9 mouse cellular contexts compared by ENCODE assay signal in genomic region chr15:27496596-27497299, GRCm38 (mm10). TPM values are rescaled to one million over a fixed set of nuclear protein-coding genes. Genes with fewer than 3 reads are reported as not detected.
A peak's percentile ranks its signal among the peaks of the same experiment; 100 is the strongest.
DNase-seq lines count a peak whose midpoint lies in the region; ATAC-seq and TF ChIP-seq lines count a peak whose summit lies in the region.
"Had no signal": no experiment of that assay in that cellular context is flagged by ENCODE, and none has a peak within 500 bp of the region (broad histone marks: within the 10 kb centered on the region; RNA-seq: fewer than 3 reads in every experiment).

No protein-coding gene starts in this region.

- intact Hi-C loops in left cerebral cortex, adult 2 months (cut with DNase I), result no loop called here
- intact Hi-C loops in left cerebral cortex, postnatal 14 days (cut with DNase I), result no loop called here

- 39% methylated on average over 11 of the region's 11 CpGs for WGBS in liver, embryonic 11.5 days

- H3K27me3 ChIP-seq in erythroblast, embryonic 14.5 days (ENCODE audit: control insufficient read depth), result no peaks in the 10 kb centered on the region; the same call in 1 of the 2 replicates
- H3K27me3 ChIP-seq in liver, embryonic 11.5 days (replicated peaks; ENCODE audit: control insufficient read depth, insufficient read depth, low read length), result no peaks in the 10 kb centered on the region
- H3K27me3 ChIP-seq: heart, embryonic 15.5 days; limb, embryonic 13.5 days had no signal

- H3K4me1 ChIP-seq in erythroblast, embryonic 14.5 days (ENCODE audit: control insufficient read depth), result peaks cover 97% of the 10 kb centered on the region
- H3K4me1 ChIP-seq in liver, embryonic 11.5 days (replicated peaks; ENCODE audit: control insufficient read depth, insufficient read depth, low read length), result peaks cover 52% of the 10 kb centered on the region

- H3K9me3 ChIP-seq in erythroblast, embryonic 14.5 days (ENCODE audit: control insufficient read depth, low read length), result no peaks in the 10 kb centered on the region
- no peaks in the 10 kb centered on the region for H3K9me3 ChIP-seq in liver, embryonic 11.5 days (ENCODE audit: control insufficient read depth, low read length)
- H3K9me3 ChIP-seq: heart, embryonic 15.5 days; limb, embryonic 13.5 days had no signal

- peak overlapping the region; percentile 59 for H3K4me2 ChIP-seq in liver, embryonic 11.5 days
- H3K4me2 ChIP-seq: heart, embryonic 15.5 days; limb, embryonic 13.5 days had no signal

- no peak for TF ChIP-seq CTCF in left cerebral cortex, adult 2 months (IDR thresholded peaks at IDR 0.05)

- H3K9ac ChIP-seq in liver, embryonic 11.5 days (ENCODE audit: low read depth, low read length), result no peak overlapping the region
- H3K9ac ChIP-seq: heart, embryonic 15.5 days; limb, embryonic 13.5 days had no signal

- H3K27ac ChIP-seq in left cerebral cortex, adult 2 months, result 0 out of 2 replicates have a peak overlapping the region, but pooled peaks have one; percentile 15
- H3K27ac ChIP-seq in liver, embryonic 11.5 days (ENCODE audit: low read depth, low read length), result peak overlapping the region; percentile 96
- H3K27ac ChIP-seq: heart, embryonic 15.5 days; limb, embryonic 13.5 days had no signal

- no peak for DNase-seq in left cerebral cortex, adult 2 months (ENCODE audit: extremely low spot score in 1 of 2, low spot score in 2 of 2)
- DNase-seq in left cerebral cortex, postnatal 14 days (ENCODE audit: low spot score in 2 of 2), result no peak
- peak; percentile 59 for DNase-seq in liver, embryonic 11.5 days (ENCODE audit: low spot score)
- peak; percentile 61 to 68 for DNase-seq in spleen, postnatal 14 days (ENCODE audit: low spot score in 2 of 2)
- no peak for DNase-seq in embryo, embryonic 10 days (ENCODE audit: low spot score)
- DNase-seq in gastrocnemius, postnatal 4 days (ENCODE audit: low spot score in 2 of 2), result no peak

- peak; percentile 93 for ATAC-seq in liver, embryonic 11.5 days (replicated peaks; ENCODE audit: low FRiP score)

- H3K4me3 ChIP-seq in left cerebral cortex, adult 2 months, result no peak overlapping the region
- H3K4me3 ChIP-seq in erythroblast, embryonic 14.5 days (replicated peaks), result peak overlapping the region; percentile 59
- H3K4me3 ChIP-seq in liver, embryonic 11.5 days (ENCODE audit: low read depth, low read length), result no peak overlapping the region; the same call in 1 of the 2 replicates
- H3K4me3 ChIP-seq: heart, embryonic 15.5 days; limb, embryonic 13.5 days had no signal

- peaks cover 76% of the 10 kb centered on the region for H3K36me3 ChIP-seq in erythroblast, embryonic 14.5 days (ENCODE audit: control insufficient read depth)
- no peaks in the 10 kb centered on the region for H3K36me3 ChIP-seq in liver, embryonic 11.5 days (ENCODE audit: control insufficient read depth, insufficient read depth, low read length)
- H3K36me3 ChIP-seq: heart, embryonic 15.5 days; limb, embryonic 13.5 days had no signal

RNA-seq across cellular contexts. Expression of gene Ank, which starts 30.3 kb away (rescaled TPM):
- 100 to 1,000 TPM; 173 to 176 TPM for total RNA-seq in left cerebral cortex, adult 2 months (2021)
- 100 to 1,000 TPM; 173 to 176 TPM for total RNA-seq in left cerebral cortex, postnatal 14 days (2021)
- 3.0 and 3.7 TPM in 2 replicates for polyA plus RNA-seq in erythroblast, embryonic 14.5 days (2012)
- 13.1 and 14.6 TPM in 2 replicates for polyA plus RNA-seq in liver, embryonic 11.5 days (2014; fragmentation: Nextera tagmentation; extraction: Ambion mirVana)
- total RNA-seq in gastrocnemius, postnatal 4 days (2021), result 10 to 100 TPM; 21.5 to 26.0 TPM

Comparison
In these comparisons a context has a peak if more than half of its experiments do, and no peak if none do; other contexts are left out.
1. DNase-seq: peak in liver, embryonic 11.5 days (single experiment) and spleen, postnatal 14 days (2 of 2); none in left cerebral cortex, adult 2 months (0 of 2), left cerebral cortex, postnatal 14 days (0 of 2), embryo, embryonic 10 days (single experiment) and gastrocnemius, postnatal 4 days (0 of 2).
2. RNA of gene Ank, which starts 30.3 kb away (total RNA-seq): 173 to 176 TPM in left cerebral cortex, adult 2 months and 173 to 176 TPM in left cerebral cortex, postnatal 14 days; 21.5 to 26.0 TPM in gastrocnemius, postnatal 4 days; every median in the first group is over 4 times any median in the second.